Mouse (Mus musculus): ENCODE data around the gene Hmga1. TPM values are rescaled to one million over a fixed set of nuclear protein-coding genes. Genes with fewer than 3 reads are reported as not detected.

Gene Hmga1
- total RNA-seq, 2 experiments from 2014 or later, result 31.3 to 32.7 TPM

GRCm38 (mm10) chr17:27583185-27583894, 27.0 kb downstream of the Hmga1 start:
- no peak for DNase-seq (ENCODE audit: low spot score in 2 of 2)

- no peak for DNase-seq (ENCODE audit: low spot score in 2 of 2)
Measured at GRCm38 (mm10) chr17:27586661-27587060, 30.4 kb downstream of the Hmga1 start.

GRCm38 (mm10) chr17:27587252-27587651, 31.0 kb downstream of the Hmga1 start:
- no peak for DNase-seq (ENCODE audit: low spot score in 2 of 2)

GRCm38 (mm10) chr17:27588231-27588630, 31.9 kb downstream of the Hmga1 start:
- no peak for DNase-seq (ENCODE audit: low spot score in 2 of 2)

GRCm38 (mm10) chr17:27591826-27592564, 35.7 kb downstream of the Hmga1 start:
- no peak for DNase-seq (ENCODE audit: low spot score in 2 of 2)

- no peak for DNase-seq (ENCODE audit: low spot score in 2 of 2)
Measured at GRCm38 (mm10) chr17:27592565-27592910, 36.2 kb downstream of the Hmga1 start.

- DNase-seq (ENCODE audit: low spot score in 2 of 2), result no peak
Measured at GRCm38 (mm10) chr17:27595659-27596375, 39.5 kb downstream of the Hmga1 start.

GRCm38 (mm10) chr17:27596376-27597190, 40.3 kb downstream of the Hmga1 start:
- DNase-seq (ENCODE audit: low spot score in 2 of 2), result no peak

- DNase-seq (ENCODE audit: low spot score in 2 of 2), result no peak
Measured at GRCm38 (mm10) chr17:27600286-27600685, 44.0 kb downstream of the Hmga1 start.

GRCm38 (mm10) chr17:27600869-27601268, 44.6 kb downstream of the Hmga1 start:
- no peak for DNase-seq (ENCODE audit: low spot score in 2 of 2)

GRCm38 (mm10) chr17:27603036-27603435, 46.7 kb downstream of the Hmga1 start:
- no peak for DNase-seq (ENCODE audit: low spot score in 2 of 2)

- no peak for DNase-seq (ENCODE audit: low spot score in 2 of 2)
Measured at GRCm38 (mm10) chr17:27603522-27604234, 47.4 kb downstream of the Hmga1 start.

- no peak for DNase-seq (ENCODE audit: low spot score in 2 of 2)
Measured at GRCm38 (mm10) chr17:27609576-27609975, 53.3 kb downstream of the Hmga1 start.

GRCm38 (mm10) chr17:27610679-27611518, 54.6 kb downstream of the Hmga1 start:
- DNase-seq (ENCODE audit: low spot score in 2 of 2), result peak; percentile 54 to 82

GRCm38 (mm10) chr17:27611519-27611884, 55.2 kb downstream of the Hmga1 start:
- no peak for DNase-seq (ENCODE audit: low spot score in 2 of 2)

- no peak for DNase-seq (ENCODE audit: low spot score in 2 of 2)
Measured at GRCm38 (mm10) chr17:27611994-27612393, 55.7 kb downstream of the Hmga1 start.

- DNase-seq (ENCODE audit: low spot score in 2 of 2), result no peak
Measured at GRCm38 (mm10) chr17:27613016-27613415, 56.7 kb downstream of the Hmga1 start.

All from layer of hippocampus, postnatal 14 days (tissue).